Mouse (Mus musculus) thymus, adult 2 months (tissue): ENCODE results near the gene Acox2. TPM values are rescaled to one million over a fixed set of nuclear protein-coding genes. Genes with fewer than 3 reads are reported as not detected.

Experiments used
- DNase-seq: peaks from one replicate; pipeline ENCODE4 v3.0.0; 2021
- H3K27ac ChIP-seq: fragments of 200-500 bp; 2 replicates; pipeline ENCODE4 v1.5.1; 2012; ENCODE audit warnings: low read length, control low read depth; ENCODE audit not compliant: control insufficient read depth, insufficient read depth
- H3K27me3 ChIP-seq: fragments of 200-500 bp; 2 replicates; pipeline ENCODE4 v1.6.1; 2012; ENCODE audit warnings: mild to moderate bottlenecking, low read length, moderate library complexity, mixed read lengths; ENCODE audit not compliant: control insufficient read depth, insufficient read depth
- H3K36me3 ChIP-seq: fragments of 200-500 bp; 2 replicates; pipeline ENCODE4 v1.6.1; 2012; ENCODE audit warnings: mild to moderate bottlenecking, low read length, moderate library complexity; ENCODE audit not compliant: control insufficient read depth, insufficient read depth
- H3K4me1 ChIP-seq: fragments of 200-500 bp; replicated peaks from 2 replicates; pipeline ENCODE4 v1.6.1; 2012; ENCODE audit warnings: low read length; ENCODE audit not compliant: control insufficient read depth, insufficient read depth
- H3K4me3 ChIP-seq: fragments of 200-500 bp; 2 replicates; pipeline ENCODE4 v1.5.1; 2012; ENCODE audit warnings: mild to moderate bottlenecking, low read length, control low read depth, moderate library complexity; ENCODE audit not compliant: control insufficient read depth, insufficient read depth
- CTCF ChIP-seq: fragments of 200-500 bp; IDR thresholded peaks from 2 replicates; pipeline ENCODE4 v1.5.1; 2012; ENCODE audit warnings: mild to moderate bottlenecking, control low read depth, low read length, moderate library complexity, borderline replicate concordance; ENCODE audit not compliant: control insufficient read depth, poor library complexity, insufficient read depth; ENCODE audit errors: extremely low read depth
- POLR2A ChIP-seq: fragments of 200-500 bp; IDR thresholded peaks from 2 replicates; pipeline ENCODE4 v1.6.1; 2012; ENCODE audit warnings: mild to moderate bottlenecking, low read length, control low read depth, moderate library complexity; ENCODE audit not compliant: control insufficient read depth, poor library complexity, insufficient read depth; ENCODE audit errors: extremely low read depth
- WGBS: fragments of 180-500 bp; shearing (Covaris S2); methylation state at CpG from one replicate; pipeline ENCODE4 v1.1.7; 2018; 5-methylcytosine and 5-hydroxymethylcytosine counted together
- polyA plus RNA-seq: library from polyadenylated mRNA; depleted of rRNA; stranded (reverse); fragments of >200 nt; gene quantifications from 2 replicates; pipeline ENCODE4 v1.2.3, GENCODE M21; 2012

Gene Acox2
- polyA plus RNA-seq, 1 experiment = 0.46 TPM

GRCm38 (mm10) chr14:8209896-8210295 lies 49.3 kb downstream of the Acox2 start:
- no peak for TF ChIP-seq CTCF
- TF ChIP-seq POLR2A = no peak
- WGBS = 95% methylated on average over 2 of the region's 2 CpGs
- no peaks in the 10 kb centered on the region for H3K27me3 ChIP-seq
- DNase-seq = no peak
- no peak overlapping the region for H3K27ac ChIP-seq
- H3K4me1 ChIP-seq = peaks cover 3% of the 10 kb centered on the region
- no peaks in the 10 kb centered on the region for H3K36me3 ChIP-seq
- no peak overlapping the region for H3K4me3 ChIP-seq

GRCm38 (mm10) chr14:8208876-8209275 lies 50.3 kb downstream of the Acox2 start:
- no peak overlapping the region for H3K27ac ChIP-seq
- H3K4me3 ChIP-seq = no peak overlapping the region
- no peaks in the 10 kb centered on the region for H3K27me3 ChIP-seq
- no peak for DNase-seq
- no peak for TF ChIP-seq CTCF
- no peak for TF ChIP-seq POLR2A
- H3K36me3 ChIP-seq = no peaks in the 10 kb centered on the region
- 92% methylated on average over 3 of the region's 3 CpGs for WGBS
- H3K4me1 ChIP-seq = peaks cover 3% of the 10 kb centered on the region

GRCm38 (mm10) chr14:8207543-8207942 lies 51.6 kb downstream of the Acox2 start:
- Histone ChIP-seq H3K4me3 (no peak overlapping the region), H3K27me3 (no peaks in the 10 kb centered on the region), H3K36me3 (no peaks in the 10 kb centered on the region), H3K27ac (no peak overlapping the region), H3K4me1 (no peaks in the 10 kb centered on the region)
- no peak for DNase-seq
- TF ChIP-seq POLR2A (no peak), CTCF (no peak)
- 94% methylated on average over 5 of the region's 5 CpGs for WGBS

GRCm38 (mm10) chr14:8207105-8207504 lies 52.0 kb downstream of the Acox2 start:
- TF ChIP-seq CTCF (no peak), POLR2A (no peak)
- H3K4me1 ChIP-seq = no peaks in the 10 kb centered on the region
- H3K36me3 ChIP-seq = no peaks in the 10 kb centered on the region
- H3K27ac ChIP-seq = no peak overlapping the region
- DNase-seq = no peak
- H3K4me3 ChIP-seq = no peak overlapping the region
- 81% methylated on average over 5 of the region's 5 CpGs for WGBS
- no peaks in the 10 kb centered on the region for H3K27me3 ChIP-seq

- H3K27me3 ChIP-seq = no peaks in the 10 kb centered on the region
- no peak overlapping the region for H3K4me3 ChIP-seq
- no peaks in the 10 kb centered on the region for H3K36me3 ChIP-seq
- TF ChIP-seq CTCF = no peak
- no peak for TF ChIP-seq POLR2A
- no peak overlapping the region for H3K27ac ChIP-seq
- no peak for DNase-seq
- H3K4me1 ChIP-seq = no peaks in the 10 kb centered on the region
- 79% methylated on average over 9 of the region's 9 CpGs for WGBS
Measured at GRCm38 (mm10) chr14:8206179-8206910, 52.8 kb downstream of the Acox2 start.

GRCm38 (mm10) chr14:8201715-8202114 lies 57.4 kb downstream of the Acox2 start:
- no peak for TF ChIP-seq POLR2A
- TF ChIP-seq CTCF = no peak
- H3K4me3 ChIP-seq = no peak overlapping the region
- no peaks in the 10 kb centered on the region for H3K27me3 ChIP-seq
- no peaks in the 10 kb centered on the region for H3K36me3 ChIP-seq
- H3K4me1 ChIP-seq = no peaks in the 10 kb centered on the region
- no peak for DNase-seq
- H3K27ac ChIP-seq = no peak overlapping the region
- WGBS = 92% methylated on average over 3 of the region's 3 CpGs

- H3K4me3 ChIP-seq = no peak overlapping the region
- H3K36me3 ChIP-seq = no peaks in the 10 kb centered on the region
- WGBS = 87% methylated on average over 5 of the region's 5 CpGs
- H3K27me3 ChIP-seq = no peaks in the 10 kb centered on the region
- no peaks in the 10 kb centered on the region for H3K4me1 ChIP-seq
- no peak for DNase-seq
- TF ChIP-seq CTCF (no peak), POLR2A (no peak)
- no peak overlapping the region for H3K27ac ChIP-seq
Measured at GRCm38 (mm10) chr14:8200769-8201168, 58.4 kb downstream of the Acox2 start.
